Mouse (Mus musculus): Measurements from ENCODE around the gene Vmn2r84. TPM values are rescaled to one million over a fixed set of nuclear protein-coding genes. Genes with fewer than 3 reads are reported as not detected.

Gene Vmn2r84
- total and polyA plus RNA-seq, 2 experiments from 2014 or later: not detected

GRCm38 (mm10) chr10:130375145-130375544 is 19.0 kb downstream of the Vmn2r84 start:
- TF ChIP-seq EP300 (IDR thresholded peaks at IDR 0.05; ENCODE audit: low read depth) (no peak), CTCF (IDR thresholded peaks at IDR 0.05; ENCODE audit: low read depth) (no peak)
- WGBS: 63% methylated on average over 2 of the region's 2 CpGs

DNA sequence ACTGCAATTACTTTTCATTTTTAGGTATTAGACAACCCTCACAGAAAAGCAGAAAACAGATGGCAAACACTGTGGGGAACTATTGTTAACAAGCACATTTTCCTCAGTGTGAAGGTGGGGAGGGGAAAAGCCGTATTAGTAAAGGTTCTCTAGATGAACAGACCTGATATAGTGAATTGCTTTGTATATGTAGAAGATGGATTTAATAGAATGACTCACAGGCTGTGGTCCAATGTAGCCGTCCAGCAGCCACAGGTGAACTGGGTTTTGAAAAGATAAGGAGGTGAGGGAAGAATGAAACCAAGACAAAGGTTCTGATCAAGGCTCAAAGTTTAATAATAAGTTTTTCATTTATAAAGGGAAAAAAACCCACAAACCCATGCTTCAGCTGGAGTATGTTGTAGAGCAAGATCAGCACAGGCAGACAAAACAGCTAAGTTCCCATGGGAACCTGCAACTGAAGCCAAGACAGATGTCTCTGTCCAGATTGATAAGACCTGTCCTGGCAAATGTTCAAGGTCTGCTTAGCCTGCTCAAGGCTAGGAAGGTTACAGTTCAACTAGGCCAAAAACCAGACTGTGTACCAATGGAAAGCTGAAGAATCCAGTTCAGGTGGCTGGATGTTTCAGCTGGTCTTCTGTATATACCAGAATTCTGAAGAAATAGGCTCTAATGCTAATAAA is 21.5 kb downstream of the Vmn2r84 start:
- no peak for DNase-seq (ENCODE audit: low spot score)
- WGBS: 60% methylated on average over 2 of the region's 2 CpGs

More at GRCm38 (mm10) chr10:130375145-130375544, 19.0 kb downstream of the Vmn2r84 start:
- no peaks in the 10 kb centered on the region for H3K4me1 ChIP-seq (ENCODE audit: control insufficient read depth, insufficient read depth)
- H3K9ac ChIP-seq (replicated peaks; ENCODE audit: low read depth, low read length): no peak overlapping the region
- no peaks in the 10 kb centered on the region for H3K36me3 ChIP-seq (replicated peaks; ENCODE audit: control insufficient read depth, insufficient read depth, low read length)
- H3K9me3 ChIP-seq (replicated peaks; ENCODE audit: control insufficient read depth, low read length): no peaks in the 10 kb centered on the region
- H3K4me3 ChIP-seq (ENCODE audit: low read depth, low read length): no peak overlapping the region
- H3K27ac ChIP-seq (ENCODE audit: low read depth): no peak overlapping the region
- DNase-seq (ENCODE audit: low spot score) (no peak), ATAC-seq (ENCODE audit: insufficient read depth, low read depth) (no peak)
- no peak overlapping the region for H3K4me2 ChIP-seq (ENCODE audit: low read depth, low read length)
- H3K27me3 ChIP-seq (ENCODE audit: control insufficient read depth, insufficient read depth, low read length): no peaks in the 10 kb centered on the region

GRCm38 (mm10) chr10:130371644-130372043 is 22.5 kb downstream of the Vmn2r84 start:
- 42% methylated on average over 1 of the region's 1 CpGs for WGBS
- H3K9me3 ChIP-seq (replicated peaks; ENCODE audit: control insufficient read depth, low read length): no peaks in the 10 kb centered on the region
- no peak overlapping the region for H3K27ac ChIP-seq (ENCODE audit: low read depth)
- no peak for DNase-seq (ENCODE audit: low spot score)
- no peaks in the 10 kb centered on the region for H3K36me3 ChIP-seq (replicated peaks; ENCODE audit: control insufficient read depth, insufficient read depth, low read length)
- H3K27me3 ChIP-seq (ENCODE audit: control insufficient read depth, insufficient read depth, low read length): no peaks in the 10 kb centered on the region
- no peak for TF ChIP-seq EP300 (IDR thresholded peaks at IDR 0.05; ENCODE audit: low read depth)
- no peak for TF ChIP-seq CTCF (IDR thresholded peaks at IDR 0.05; ENCODE audit: low read depth)
- H3K4me3 ChIP-seq (ENCODE audit: low read depth, low read length): no peak overlapping the region
- no peak for ATAC-seq (ENCODE audit: insufficient read depth, low read depth)
- H3K4me1 ChIP-seq (ENCODE audit: control insufficient read depth, insufficient read depth): no peaks in the 10 kb centered on the region
- no peak overlapping the region for H3K9ac ChIP-seq (replicated peaks; ENCODE audit: low read depth, low read length)
- no peak overlapping the region for H3K4me2 ChIP-seq (ENCODE audit: low read depth, low read length)

More for the DNA sequence above, 21.5 kb downstream of the Vmn2r84 start:
- ATAC-seq (ENCODE audit: insufficient read depth, low read depth): no peak
- Histone ChIP-seq H3K9me3 (replicated peaks; ENCODE audit: control insufficient read depth, low read length) (no peaks in the 10 kb centered on the region), H3K27me3 (ENCODE audit: control insufficient read depth, insufficient read depth, low read length) (no peaks in the 10 kb centered on the region), H3K4me1 (ENCODE audit: control insufficient read depth, insufficient read depth) (no peaks in the 10 kb centered on the region), H3K36me3 (replicated peaks; ENCODE audit: control insufficient read depth, insufficient read depth, low read length) (no peaks in the 10 kb centered on the region), H3K27ac (ENCODE audit: low read depth) (no peak overlapping the region), H3K9ac (replicated peaks; ENCODE audit: low read depth, low read length) (no peak overlapping the region), H3K4me2 (ENCODE audit: low read depth, low read length) (no peak overlapping the region), H3K4me3 (ENCODE audit: low read depth, low read length) (no peak overlapping the region)
- TF ChIP-seq EP300 (IDR thresholded peaks at IDR 0.05; ENCODE audit: low read depth) (no peak), CTCF (IDR thresholded peaks at IDR 0.05; ENCODE audit: low read depth) (no peak)

GRCm38 (mm10) chr10:130370005-130370682 is 24.0 kb downstream of the Vmn2r84 start:
- WGBS: 64% methylated on average over 2 of the region's 2 CpGs
- Histone ChIP-seq H3K27me3 (ENCODE audit: control insufficient read depth, insufficient read depth, low read length) (no peaks in the 10 kb centered on the region), H3K9me3 (replicated peaks; ENCODE audit: control insufficient read depth, low read length) (no peaks in the 10 kb centered on the region), H3K4me3 (ENCODE audit: low read depth, low read length) (no peak overlapping the region), H3K27ac (ENCODE audit: low read depth) (no peak overlapping the region), H3K4me2 (ENCODE audit: low read depth, low read length) (no peak overlapping the region), H3K36me3 (replicated peaks; ENCODE audit: control insufficient read depth, insufficient read depth, low read length) (no peaks in the 10 kb centered on the region), H3K9ac (replicated peaks; ENCODE audit: low read depth, low read length) (no peak overlapping the region), H3K4me1 (ENCODE audit: control insufficient read depth, insufficient read depth) (no peaks in the 10 kb centered on the region)
- no peak for ATAC-seq (ENCODE audit: insufficient read depth, low read depth)
- DNase-seq (ENCODE audit: low spot score): no peak
- no peak for TF ChIP-seq EP300 (IDR thresholded peaks at IDR 0.05; ENCODE audit: low read depth)
- TF ChIP-seq CTCF (IDR thresholded peaks at IDR 0.05; ENCODE audit: low read depth): no peak

- H3K4me3 ChIP-seq (ENCODE audit: low read depth, low read length): no peak overlapping the region
- ATAC-seq (ENCODE audit: insufficient read depth, low read depth): no peak
- H3K9ac ChIP-seq (replicated peaks; ENCODE audit: low read depth, low read length): no peak overlapping the region
- H3K27me3 ChIP-seq (ENCODE audit: control insufficient read depth, insufficient read depth, low read length): no peaks in the 10 kb centered on the region
- H3K9me3 ChIP-seq (replicated peaks; ENCODE audit: control insufficient read depth, low read length): no peaks in the 10 kb centered on the region
- no peaks in the 10 kb centered on the region for H3K36me3 ChIP-seq (replicated peaks; ENCODE audit: control insufficient read depth, insufficient read depth, low read length)
- DNase-seq (ENCODE audit: low spot score): no peak
- H3K27ac ChIP-seq (ENCODE audit: low read depth): no peak overlapping the region
- TF ChIP-seq CTCF (IDR thresholded peaks at IDR 0.05; ENCODE audit: low read depth): no peak
- no peak for TF ChIP-seq EP300 (IDR thresholded peaks at IDR 0.05; ENCODE audit: low read depth)
- H3K4me1 ChIP-seq (ENCODE audit: control insufficient read depth, insufficient read depth): no peaks in the 10 kb centered on the region
- no peak overlapping the region for H3K4me2 ChIP-seq (ENCODE audit: low read depth, low read length)
Measured at GRCm38 (mm10) chr10:130368384-130368783, 25.7 kb downstream of the Vmn2r84 start.
